Mouse (Mus musculus) kidney, embryonic 16.5 days (tissue): Measurements from ENCODE around the gene Tpt1. TPM values are rescaled to one million over a fixed set of nuclear protein-coding genes. Genes with fewer than 3 reads are reported as not detected.
A peak's percentile ranks its signal among the peaks of the same experiment; 100 is the strongest.

Source experiments
- ATAC-seq: fragments of 200-750 bp; cut with Nextera tagmentation; 2 replicates; pipeline ENCODE4 v1.8.0; 2017; ENCODE audit warnings: moderate TSS enrichment; ENCODE audit not compliant: low FRiP score, low TSS enrichment
- H3K27ac ChIP-seq: fragments of 300-500 bp; sonication (generic); 2 replicates; pipeline ENCODE4 v1.5.1; 2014; ENCODE audit warnings: low read length
- H3K27me3 ChIP-seq: fragments of 300-500 bp; sonication (generic); 2 replicates; pipeline ENCODE4 v1.6.1; 2014; ENCODE audit warnings: low read length, control low read depth, mixed read lengths; ENCODE audit not compliant: insufficient read depth
- H3K36me3 ChIP-seq: fragments of 300-500 bp; sonication (generic); 2 replicates; pipeline ENCODE4 v1.6.1; 2014; ENCODE audit warnings: low read length, control low read depth, mixed read lengths; ENCODE audit not compliant: insufficient read depth
- H3K4me1 ChIP-seq: fragments of 300-500 bp; sonication (generic); 2 replicates; pipeline ENCODE4 v1.6.1; 2014; ENCODE audit warnings: low read length, control low read depth, mixed read lengths; ENCODE audit not compliant: insufficient read depth
- H3K4me2 ChIP-seq: fragments of 300-500 bp; sonication (generic); replicated peaks from 2 replicates; pipeline ENCODE4 v1.6.1; 2014; ENCODE audit warnings: low read depth, low read length
- H3K4me3 ChIP-seq: fragments of 300-500 bp; sonication (generic); 2 replicates; pipeline ENCODE4 v1.5.1; 2014; ENCODE audit warnings: mild to moderate bottlenecking, low read length
- H3K9ac ChIP-seq: fragments of 300-500 bp; sonication (generic); replicated peaks from 2 replicates; pipeline ENCODE4 v1.6.1; 2014; ENCODE audit warnings: low read length
- H3K9me3 ChIP-seq: fragments of 300-500 bp; sonication (generic); 2 replicates; pipeline ENCODE4 v1.6.1; 2016; ENCODE audit warnings: low read length, control low read depth
- WGBS: fragments of 180-500 bp; shearing (Covaris S2); extraction: QIAGEN DNeasy Blood & Tissue Kit; methylation state at CpG from one replicate; pipeline ENCODE4 v1.1.7; 2014; 5-methylcytosine and 5-hydroxymethylcytosine counted together
- polyA plus RNA-seq: library from polyadenylated mRNA; unstranded; fragments of >200 nt; fragmentation: Nextera tagmentation; extraction: Ambion mirVana; gene quantifications from 2 replicates; pipeline ENCODE4 v1.2.1, GENCODE M21; 2015

The Tpt1 gene
- 868 and 911 TPM in 2 replicates for polyA plus RNA-seq

DNA sequence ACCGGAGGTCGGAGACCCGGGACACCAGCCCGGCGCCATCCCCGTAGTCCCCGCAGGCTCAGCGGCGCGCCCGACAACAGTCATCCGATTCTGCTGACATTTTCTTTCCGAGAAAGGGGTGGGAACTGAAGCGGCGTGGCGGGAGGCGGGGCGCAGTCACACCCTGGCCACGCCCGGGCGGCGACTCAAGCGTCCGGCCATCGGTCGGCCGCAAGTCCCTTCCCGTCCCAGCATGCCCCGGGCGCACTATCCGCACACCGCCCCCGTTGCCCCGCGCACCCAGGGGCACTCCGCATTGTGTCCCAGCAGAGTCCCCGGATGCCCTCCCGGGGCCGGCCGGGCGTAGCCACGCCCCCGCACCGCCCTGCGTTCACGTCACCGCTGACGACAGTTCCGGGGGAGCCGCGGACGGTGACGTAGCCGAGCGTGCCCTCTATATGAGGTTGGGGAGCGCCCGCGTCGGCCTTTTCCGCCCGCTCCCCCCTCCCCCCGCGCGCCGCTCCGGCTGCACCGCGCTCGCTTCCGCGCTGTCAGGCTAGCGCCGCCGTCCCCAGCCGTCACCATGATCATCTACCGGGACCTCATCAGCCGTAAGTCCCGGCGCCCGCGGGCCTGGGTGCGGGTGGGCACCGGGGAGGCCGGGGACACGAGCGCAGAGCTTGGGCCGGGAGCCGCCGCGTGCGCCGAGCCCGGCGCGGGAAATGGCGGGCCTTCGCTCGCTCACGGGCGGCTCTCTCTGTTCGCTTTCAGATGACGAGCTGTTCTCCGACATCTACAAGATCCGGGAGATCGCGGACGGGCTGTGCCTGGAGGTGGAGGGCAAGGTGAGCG is at the start of gene Tpt1:
Tpt1 (plus strand) TSS at position 227 of the 831 bp plus-strand sequence.
- Histone ChIP-seq H3K27me3 (no peaks in the 10 kb centered on the region), H3K9me3 (no peaks in the 10 kb centered on the region), H3K27ac (peak within 1 kb of the TSS; percentile 98), H3K4me1 (peaks cover 23% of the 10 kb centered on the region), H3K4me3 (peak within 1 kb of the TSS; percentile 89), H3K9ac (peak within 1 kb of the TSS; percentile 96), H3K36me3 (peaks cover 34% of the 10 kb centered on the region), H3K4me2 (peak within 1 kb of the TSS; percentile 88)
- under 1% methylated on average over 68 of the region's 108 CpGs for WGBS
- ATAC-seq: peak; percentile 98

DNA sequence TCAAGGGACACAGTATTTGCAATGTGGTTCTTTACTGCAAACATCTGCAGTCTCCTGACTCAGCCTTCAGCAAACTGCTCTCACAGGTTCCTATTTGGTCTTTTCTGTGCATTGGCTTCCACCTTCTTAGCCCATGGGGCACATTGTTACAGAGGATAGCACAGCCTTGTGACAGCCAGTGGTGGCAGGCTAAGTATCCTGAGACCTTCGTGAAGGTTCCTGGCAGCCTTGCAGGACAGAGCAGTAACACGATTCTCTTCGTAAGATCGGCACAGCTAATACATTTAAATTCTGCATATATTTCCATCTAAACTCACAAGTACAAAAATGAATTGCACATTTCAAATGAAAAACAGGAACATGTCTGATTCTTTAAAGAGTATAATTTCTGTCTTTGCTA is 49.0 kb upstream of the Tpt1 start:
- no peak for ATAC-seq

DNA sequence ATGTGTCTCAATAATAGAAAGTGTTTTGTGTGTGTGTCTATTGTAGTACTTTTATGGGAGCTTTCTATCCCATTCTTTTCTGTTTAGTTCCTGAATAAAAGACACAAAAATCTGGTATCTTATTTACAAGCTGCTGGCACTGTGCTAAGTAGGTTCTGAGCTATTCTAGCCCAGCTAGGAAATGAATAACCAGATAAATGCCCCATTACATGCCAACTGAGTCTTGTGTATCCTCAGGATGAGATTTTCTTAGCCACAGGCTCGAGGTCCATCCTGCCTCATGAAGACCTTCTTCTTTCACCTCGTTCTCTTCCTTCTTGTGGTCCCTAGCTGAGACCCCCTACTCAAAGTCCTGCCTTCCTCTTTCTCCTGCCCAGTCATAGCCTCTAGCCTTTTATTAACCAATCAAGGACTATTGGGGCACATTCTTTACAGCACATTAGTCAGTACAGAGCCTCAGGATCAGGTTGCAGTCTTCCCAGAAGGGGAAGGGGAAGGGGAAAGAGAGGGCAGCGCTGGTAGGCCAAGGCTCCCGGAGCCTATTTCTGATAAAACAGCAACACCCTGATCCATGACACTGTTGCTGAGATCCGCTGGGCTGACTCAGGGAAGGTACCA is 47.0 kb upstream of the Tpt1 start:
- Histone ChIP-seq H3K9me3 (no peaks in the 10 kb centered on the region), H3K4me2 (no peak overlapping the region), H3K4me3 (no peak overlapping the region), H3K27ac (peak overlapping the region; percentile 61; the same call in 1 of the 2 replicates), H3K36me3 (no peaks in the 10 kb centered on the region), H3K27me3 (no peaks in the 10 kb centered on the region), H3K9ac (no peak overlapping the region), H3K4me1 (peaks cover 8% of the 10 kb centered on the region; the same call in 1 of the 2 replicates)
- 13% methylated on average over 5 of the region's 5 CpGs for WGBS
- peak; percentile 86 for ATAC-seq

More for the DNA sequence above, 49.0 kb upstream of the Tpt1 start:
- no peak overlapping the region for H3K4me2 ChIP-seq
- no peaks in the 10 kb centered on the region for H3K27me3 ChIP-seq
- H3K9ac ChIP-seq: no peak overlapping the region
- peaks cover 8% of the 10 kb centered on the region; the same call in 1 of the 2 replicates for H3K4me1 ChIP-seq
- no peak overlapping the region for H3K27ac ChIP-seq
- no peaks in the 10 kb centered on the region for H3K9me3 ChIP-seq
- H3K4me3 ChIP-seq: no peak overlapping the region
- no peaks in the 10 kb centered on the region for H3K36me3 ChIP-seq
- WGBS: 84% methylated on average over 4 of the region's 4 CpGs

DNA sequence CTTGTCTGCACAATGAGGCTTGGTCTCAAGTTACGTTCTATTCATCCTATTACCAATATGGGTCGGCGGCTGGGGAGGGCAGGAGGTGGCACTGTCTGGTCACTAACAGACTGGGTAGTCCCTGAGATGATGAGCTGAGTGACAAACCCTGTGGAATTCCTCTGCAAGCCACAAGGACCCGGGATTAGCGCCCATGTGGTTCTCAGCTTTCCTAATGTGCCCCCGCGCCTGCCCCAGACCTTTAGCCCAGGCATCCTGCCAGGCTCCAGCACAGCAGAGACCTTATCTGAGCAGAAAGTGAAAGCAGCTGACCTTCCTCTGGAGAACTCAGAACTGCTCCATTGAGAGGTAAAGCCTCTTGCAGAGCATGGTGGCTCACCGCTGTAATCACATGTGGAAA is 37.1 kb upstream of the Tpt1 start:
- H3K4me1 ChIP-seq: no peaks in the 10 kb centered on the region
- no peaks in the 10 kb centered on the region for H3K27me3 ChIP-seq
- no peaks in the 10 kb centered on the region for H3K9me3 ChIP-seq
- H3K4me3 ChIP-seq: no peak overlapping the region
- no peak overlapping the region for H3K27ac ChIP-seq
- no peak overlapping the region for H3K4me2 ChIP-seq
- 71% methylated on average over 8 of the region's 8 CpGs for WGBS
- H3K9ac ChIP-seq: no peak overlapping the region
- ATAC-seq: no peak; the same call in 1 of the 2 replicates
- no peaks in the 10 kb centered on the region for H3K36me3 ChIP-seq

DNA sequence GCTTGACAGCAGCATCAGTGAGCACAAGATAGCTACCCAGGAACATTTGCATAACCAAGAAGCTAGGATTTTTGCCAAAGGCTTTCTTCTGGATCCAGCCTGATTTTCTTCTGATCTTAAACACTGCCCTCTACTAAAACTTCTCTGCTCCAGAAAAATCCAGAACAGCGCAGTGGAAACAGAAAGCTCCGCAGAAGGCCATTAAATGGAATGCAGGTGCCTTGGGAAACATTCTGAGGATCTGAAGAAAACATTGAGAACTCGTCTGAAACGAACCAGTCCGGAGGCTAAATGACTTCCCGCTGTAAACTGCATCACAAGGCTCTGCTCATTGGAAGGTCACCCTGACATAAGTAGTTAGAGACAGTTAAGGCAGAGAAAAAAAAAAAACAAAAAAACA is 35.0 kb upstream of the Tpt1 start:
- no peak overlapping the region for H3K27ac ChIP-seq
- no peaks in the 10 kb centered on the region for H3K4me1 ChIP-seq
- no peak overlapping the region for H3K9ac ChIP-seq
- no peaks in the 10 kb centered on the region for H3K36me3 ChIP-seq
- no peaks in the 10 kb centered on the region for H3K9me3 ChIP-seq
- H3K27me3 ChIP-seq: no peaks in the 10 kb centered on the region
- H3K4me2 ChIP-seq: no peak overlapping the region
- WGBS: 74% methylated on average over 6 of the region's 6 CpGs
- H3K4me3 ChIP-seq: no peak overlapping the region
- ATAC-seq: no peak

DNA sequence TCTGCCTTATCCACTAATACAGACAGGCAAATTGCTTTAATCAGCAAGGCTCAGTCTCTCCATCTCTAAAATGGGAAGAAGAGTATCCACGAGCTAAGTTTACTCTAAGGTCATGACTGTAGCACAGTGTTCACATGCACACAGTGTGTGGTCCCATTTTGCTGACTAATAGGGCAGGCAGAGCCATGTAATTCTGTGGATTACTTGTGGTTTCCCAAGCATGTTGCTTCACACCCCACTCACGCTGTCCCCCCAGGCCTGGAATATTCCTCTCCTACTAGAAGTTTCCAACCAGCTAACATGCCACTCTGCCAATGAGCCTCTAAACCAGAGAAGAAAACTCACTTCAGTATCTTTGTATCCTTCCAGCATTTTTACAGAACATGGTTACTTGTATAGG is 26.4 kb upstream of the Tpt1 start:
- no peaks in the 10 kb centered on the region for H3K27me3 ChIP-seq
- H3K4me2 ChIP-seq: no peak overlapping the region
- no peaks in the 10 kb centered on the region for H3K4me1 ChIP-seq
- 85% methylated on average over 2 of the region's 2 CpGs for WGBS
- H3K36me3 ChIP-seq: no peaks in the 10 kb centered on the region
- no peak overlapping the region for H3K27ac ChIP-seq
- no peaks in the 10 kb centered on the region for H3K9me3 ChIP-seq
- H3K4me3 ChIP-seq: no peak overlapping the region
- ATAC-seq: no peak
- no peak overlapping the region for H3K9ac ChIP-seq

DNA sequence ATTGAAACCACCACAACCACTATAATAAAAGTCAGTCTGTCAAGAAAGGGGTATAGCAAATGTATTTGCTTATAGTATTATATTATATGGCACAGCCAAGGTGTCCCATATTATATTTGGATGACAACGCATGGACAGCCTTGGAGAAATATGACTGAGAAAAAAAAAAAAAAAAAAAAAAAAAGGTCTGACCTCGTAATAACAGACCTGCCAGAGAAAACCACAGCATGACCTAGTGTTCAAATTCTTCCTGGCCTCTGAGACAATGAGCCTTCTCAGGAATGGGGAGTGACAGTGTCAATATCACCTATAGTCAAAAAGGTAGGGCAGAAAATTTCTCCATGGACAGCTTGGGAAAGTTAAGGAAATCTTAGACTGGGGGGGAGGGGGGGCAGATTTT is 25.6 kb upstream of the Tpt1 start:
- WGBS: 84% methylated on average over 2 of the region's 2 CpGs
- H3K9me3 ChIP-seq: no peaks in the 10 kb centered on the region
- H3K27me3 ChIP-seq: no peaks in the 10 kb centered on the region
- H3K27ac ChIP-seq: no peak overlapping the region
- no peak for ATAC-seq
- H3K9ac ChIP-seq: no peak overlapping the region
- H3K4me2 ChIP-seq: no peak overlapping the region
- no peaks in the 10 kb centered on the region for H3K4me1 ChIP-seq
- H3K36me3 ChIP-seq: no peaks in the 10 kb centered on the region
- H3K4me3 ChIP-seq: no peak overlapping the region

DNA sequence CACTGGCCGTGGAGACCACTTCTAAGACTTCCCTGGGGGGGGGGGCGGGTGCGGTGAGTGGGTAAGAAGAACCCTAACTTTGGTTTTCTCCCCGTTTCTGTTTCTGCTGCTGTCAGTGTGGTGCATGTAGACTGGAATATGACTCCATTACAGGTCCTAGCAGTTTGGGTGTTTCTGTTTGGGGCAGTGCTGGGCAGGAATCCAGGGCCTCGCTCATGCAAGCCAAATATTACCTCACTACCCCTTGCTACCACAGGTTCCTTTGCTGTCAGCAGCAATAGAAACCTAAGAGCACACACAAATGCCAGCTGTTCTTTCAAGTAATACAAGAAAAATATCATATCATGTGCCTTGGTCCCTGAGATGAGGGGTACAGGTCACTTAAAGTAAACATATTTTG is 24.9 kb upstream of the Tpt1 start:
- Histone ChIP-seq H3K4me3 (no peak overlapping the region), H3K4me1 (no peaks in the 10 kb centered on the region), H3K36me3 (no peaks in the 10 kb centered on the region), H3K9ac (no peak overlapping the region), H3K9me3 (no peaks in the 10 kb centered on the region), H3K27ac (no peak overlapping the region), H3K4me2 (no peak overlapping the region), H3K27me3 (no peaks in the 10 kb centered on the region)
- ATAC-seq: no peak
- 82% methylated on average over 5 of the region's 5 CpGs for WGBS

DNA sequence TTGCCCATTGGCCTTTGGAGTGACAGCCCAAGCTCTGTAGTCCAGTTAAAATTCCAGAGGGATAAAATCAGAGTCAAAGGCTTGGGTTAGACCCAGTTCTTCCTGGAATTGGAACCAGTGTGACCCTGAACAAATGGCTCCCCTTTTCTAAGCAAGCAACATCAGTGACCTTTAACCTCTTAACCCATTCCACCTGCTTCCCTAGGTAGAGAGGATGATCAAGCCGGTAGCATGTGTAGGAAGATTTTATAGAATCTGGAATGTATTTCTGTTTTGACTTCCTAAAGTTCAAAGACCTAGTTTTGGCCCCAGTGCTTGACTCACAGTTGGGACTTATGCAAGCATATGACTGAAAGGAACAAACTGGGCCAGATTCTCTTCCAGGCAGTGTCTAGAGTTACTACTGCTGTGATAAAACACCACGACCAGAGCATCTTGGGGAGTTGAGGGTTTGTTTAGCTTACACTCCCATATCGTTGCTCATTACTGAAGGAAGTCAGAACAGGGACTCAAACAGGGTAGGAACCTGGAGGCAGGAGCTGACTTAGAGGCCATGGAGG is 18.0 kb upstream of the Tpt1 start:
- 42% methylated on average over 3 of the region's 3 CpGs for WGBS
- no peak for ATAC-seq

More for the DNA sequence above, 18.0 kb upstream of the Tpt1 start:
- peaks cover 11% of the 10 kb centered on the region; the same call in 1 of the 2 replicates for H3K27me3 ChIP-seq
- peaks cover 16% of the 10 kb centered on the region for H3K4me1 ChIP-seq
- H3K9me3 ChIP-seq: no peaks in the 10 kb centered on the region
- H3K9ac ChIP-seq: no peak overlapping the region
- no peak overlapping the region for H3K4me3 ChIP-seq
- H3K36me3 ChIP-seq: no peaks in the 10 kb centered on the region
- no peak overlapping the region for H3K4me2 ChIP-seq
- no peak overlapping the region for H3K27ac ChIP-seq
